Mouse (Mus musculus): ENCODE data around the gene Acvr1b.

Acvr1b gene

DNA sequence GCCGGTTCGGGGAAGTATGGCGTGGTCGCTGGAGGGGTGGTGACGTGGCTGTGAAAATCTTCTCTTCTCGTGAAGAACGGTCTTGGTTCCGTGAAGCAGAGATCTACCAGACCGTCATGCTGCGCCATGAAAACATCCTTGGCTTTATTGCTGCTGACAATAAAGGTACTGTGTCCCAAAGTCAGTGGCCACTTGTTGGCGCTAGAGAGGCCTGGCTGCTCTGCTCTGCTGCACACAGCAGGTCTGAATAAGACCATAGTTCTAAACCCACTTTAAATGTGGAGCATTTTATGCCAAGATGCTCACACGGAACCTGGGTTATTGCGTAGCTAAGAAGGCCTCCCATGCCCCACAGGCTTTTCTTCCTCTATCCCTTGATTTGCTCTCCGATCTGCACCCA lies 25.0 kb downstream of the Acvr1b start:
- peak in 1 of 2 experiments; percentile 55 for DNase-seq

DNA sequence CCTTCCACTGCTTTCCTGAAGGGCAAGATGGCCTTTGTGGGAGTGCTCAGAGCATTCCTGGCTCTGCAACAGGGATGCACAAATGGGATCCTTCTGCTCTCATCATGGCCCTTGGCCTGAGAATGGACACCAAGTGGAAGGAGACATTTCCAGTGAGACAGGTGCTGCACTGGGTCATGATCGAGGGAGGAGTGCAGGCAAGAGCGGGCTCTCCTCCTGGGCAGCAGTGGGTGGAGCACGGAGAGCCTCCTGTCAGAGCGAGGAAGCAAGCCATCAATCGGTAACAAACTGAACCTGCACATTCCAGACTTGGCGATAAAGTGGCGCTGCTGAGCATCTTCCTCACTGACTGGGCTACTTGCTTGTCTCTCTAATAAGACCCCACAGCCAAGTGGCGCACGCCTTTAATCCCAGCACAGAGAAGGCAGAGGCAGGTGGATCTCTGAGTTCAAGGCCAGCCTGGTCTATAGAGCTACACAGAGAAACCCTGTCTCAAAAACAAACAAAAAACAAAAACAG lies 27.0 kb downstream of the Acvr1b start:
- no peak for DNase-seq

DNA sequence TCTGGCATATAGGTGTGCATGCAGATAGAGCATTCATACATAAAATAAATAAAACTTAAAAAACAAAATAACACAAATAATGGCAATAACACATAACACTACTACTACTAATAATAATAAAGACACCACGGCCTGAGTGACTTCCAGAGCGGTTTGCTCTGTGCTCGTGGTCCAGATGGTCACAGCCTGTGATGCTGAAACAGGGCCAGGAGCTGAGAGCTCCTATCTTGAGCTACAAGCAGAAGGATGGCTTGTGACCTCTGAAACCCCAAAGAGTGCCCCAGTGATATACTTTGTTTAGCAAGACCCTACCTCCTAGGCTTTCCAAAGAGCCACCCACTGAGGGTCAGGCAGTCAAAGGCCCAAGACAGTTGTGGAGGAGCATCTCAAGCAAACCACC lies 27.5 kb downstream of the Acvr1b start:
- no peak for DNase-seq

DNA sequence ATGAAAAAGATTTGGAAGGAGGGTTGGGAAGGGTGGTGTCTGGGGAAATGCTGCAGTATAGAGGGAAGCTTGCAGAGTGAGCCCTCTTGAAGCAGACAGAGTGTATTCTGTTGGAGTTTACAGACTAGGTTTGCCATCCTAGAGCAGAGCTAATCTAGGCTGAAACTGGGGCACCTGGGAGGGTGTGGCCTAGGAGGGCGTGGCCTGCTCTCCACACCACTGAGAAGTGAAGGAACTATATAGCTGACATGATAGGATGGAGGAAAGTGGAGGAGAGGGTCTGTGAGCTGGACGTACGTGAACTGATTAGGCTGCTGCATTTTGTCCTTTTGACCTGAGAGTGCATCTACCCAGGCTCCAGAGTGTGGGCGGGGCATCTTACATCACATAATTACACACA lies 29.8 kb downstream of the Acvr1b start:
- DNase-seq, result no peak

DNA sequence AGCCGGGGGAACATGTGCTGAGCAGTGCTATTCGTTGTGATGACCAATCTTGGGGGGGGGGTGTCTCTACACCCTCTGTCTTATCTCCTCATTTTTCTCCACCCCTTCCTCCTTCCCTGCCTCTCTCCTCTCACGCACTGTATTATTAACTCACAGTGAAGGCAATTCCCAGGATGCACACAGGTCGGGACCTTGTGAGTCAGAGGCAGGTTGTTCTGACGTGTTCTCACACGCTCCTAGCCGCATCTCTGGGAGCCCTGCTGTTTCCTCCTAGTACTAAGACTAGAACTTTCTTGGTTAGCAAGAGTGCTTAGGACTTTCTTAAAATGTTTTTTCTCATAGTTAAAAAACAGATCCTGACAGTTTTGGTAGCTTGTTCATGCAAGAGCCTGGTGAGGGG lies 30.9 kb downstream of the Acvr1b start:
- no peak for DNase-seq

DNA sequence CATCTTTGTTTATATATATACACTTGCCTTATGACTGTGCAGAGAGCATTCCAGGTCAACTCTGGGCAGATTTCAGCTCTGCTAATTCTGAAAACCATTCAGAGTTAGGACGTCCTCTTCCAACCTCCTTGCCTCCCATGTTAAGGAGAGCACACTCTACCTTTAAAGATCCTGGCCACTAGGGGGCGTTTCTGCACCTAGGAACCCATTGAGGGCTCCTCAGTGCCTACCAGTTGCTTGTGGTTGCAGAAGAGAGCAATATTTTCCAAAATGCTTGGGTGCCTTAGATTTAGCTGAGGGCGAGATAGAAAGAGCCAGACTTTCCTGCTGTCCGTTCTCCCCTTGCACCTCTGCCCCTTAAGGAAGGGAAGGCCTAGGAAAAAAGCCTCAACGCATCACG lies 36.4 kb downstream of the Acvr1b start:
- peak; percentile 68 to 85 for DNase-seq

DNA sequence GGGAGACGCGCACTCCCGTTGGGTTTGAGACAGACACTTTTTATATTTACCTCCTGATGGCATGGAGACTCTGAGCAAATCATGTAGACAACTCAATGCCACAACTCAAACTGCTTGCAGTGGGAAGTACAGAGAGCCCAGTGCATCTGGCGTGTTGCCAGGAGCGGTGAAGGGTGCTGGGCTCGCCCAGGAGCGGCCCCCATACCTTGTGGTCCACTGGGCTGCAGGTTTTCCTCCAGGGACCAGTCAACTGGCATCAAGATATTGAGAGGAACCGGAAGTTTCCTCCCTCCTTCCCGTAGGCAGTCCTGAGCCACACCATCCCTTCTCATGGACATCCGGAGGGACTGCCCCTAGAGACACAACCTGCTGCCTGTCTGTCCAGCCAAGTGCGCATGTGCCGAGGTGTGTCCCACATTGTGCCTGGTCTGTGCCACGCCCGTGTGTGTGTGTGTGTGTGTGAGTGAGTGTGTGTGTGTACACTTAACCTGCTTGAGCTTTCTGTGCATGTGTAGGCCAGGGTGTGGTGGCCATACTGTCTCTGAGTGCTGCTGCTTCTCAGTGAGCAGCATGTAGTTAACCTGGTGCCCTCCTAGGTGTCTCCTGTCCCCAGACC lies 37.2 kb downstream of the Acvr1b start:
- DNase-seq, result peak in 1 of 2 experiments; percentile 46

DNA sequence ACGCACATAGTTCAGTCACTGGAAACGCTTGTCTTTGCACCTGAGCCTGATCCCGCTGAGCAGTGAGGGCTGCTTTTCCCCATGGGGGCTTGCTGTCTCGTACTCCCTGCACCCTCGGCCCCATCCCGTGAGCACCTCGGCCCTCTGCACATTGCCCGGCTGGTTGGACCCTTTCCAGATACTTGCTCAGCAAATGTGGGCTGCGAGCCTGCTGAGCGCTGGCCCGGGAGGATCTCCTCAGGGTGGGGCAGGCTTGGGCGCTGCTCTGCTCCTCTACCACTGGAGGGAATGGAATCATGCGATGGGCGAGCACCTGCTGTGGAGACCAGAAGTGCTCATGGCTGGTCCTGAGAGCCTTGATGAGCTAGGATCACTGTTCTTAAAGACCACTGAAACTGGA lies 38.6 kb downstream of the Acvr1b start:
- DNase-seq, result peak; percentile 91 to 92

DNA sequence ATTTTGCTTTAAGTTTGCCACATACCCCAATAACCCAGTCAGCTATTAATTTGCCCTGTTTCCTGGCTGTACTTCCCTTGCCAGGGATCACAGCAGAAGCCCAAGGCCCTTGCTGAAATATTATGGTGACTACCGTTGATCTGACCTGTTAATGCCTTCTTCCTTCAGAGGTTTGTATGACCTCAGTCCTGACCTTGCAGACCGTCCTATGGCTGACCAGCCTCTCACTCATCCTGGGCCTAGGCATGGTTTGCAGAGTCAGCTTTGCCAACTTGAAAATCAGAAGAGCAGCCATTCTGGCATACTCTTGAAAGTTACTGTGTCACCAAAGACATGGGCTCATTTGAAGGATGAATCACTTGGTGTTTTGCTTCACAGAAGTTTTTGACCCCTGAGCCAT lies 41.3 kb downstream of the Acvr1b start:
- no peak for DNase-seq

DNA sequence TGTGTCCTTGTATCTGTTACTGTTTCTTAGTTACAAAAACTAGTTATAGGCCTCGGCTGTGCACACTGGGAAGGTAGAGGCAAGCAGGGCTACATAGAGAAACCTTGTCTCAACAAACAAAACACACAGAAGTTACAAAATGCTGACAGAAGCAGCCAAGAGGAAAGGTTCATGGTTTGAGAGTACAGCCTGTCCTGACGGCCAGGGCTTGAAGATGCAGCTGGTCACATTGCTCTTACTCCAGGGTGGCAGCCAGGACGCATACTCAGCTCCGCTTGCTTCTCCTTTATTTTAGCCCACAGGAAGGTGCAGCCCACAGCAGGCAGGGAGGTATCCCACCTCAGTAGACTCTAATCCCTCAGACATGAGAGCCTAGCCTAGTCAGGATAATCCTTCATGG lies 42.2 kb downstream of the Acvr1b start:
- DNase-seq, result peak; percentile 56 to 67

DNA sequence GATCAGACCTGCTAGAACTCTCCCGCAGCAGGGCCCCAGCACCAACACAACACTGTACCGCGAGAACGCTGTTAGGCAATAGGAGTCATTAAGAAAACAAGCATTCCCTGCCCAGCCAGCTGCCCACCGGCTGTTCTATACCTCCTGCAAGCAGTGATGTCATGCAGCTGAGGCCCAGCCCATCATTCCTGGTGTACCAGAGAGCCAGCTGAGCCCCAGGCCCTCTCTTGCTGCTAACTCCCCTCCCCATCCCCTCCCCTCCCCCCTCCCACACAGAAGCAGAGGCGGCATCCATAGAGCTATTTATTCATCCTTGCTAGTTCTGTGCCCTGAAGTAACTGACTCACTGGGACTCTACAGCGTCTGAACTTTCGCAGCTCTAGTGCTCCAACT lies 47.0 kb downstream of the Acvr1b start:
- DNase-seq, result no peak

DNA sequence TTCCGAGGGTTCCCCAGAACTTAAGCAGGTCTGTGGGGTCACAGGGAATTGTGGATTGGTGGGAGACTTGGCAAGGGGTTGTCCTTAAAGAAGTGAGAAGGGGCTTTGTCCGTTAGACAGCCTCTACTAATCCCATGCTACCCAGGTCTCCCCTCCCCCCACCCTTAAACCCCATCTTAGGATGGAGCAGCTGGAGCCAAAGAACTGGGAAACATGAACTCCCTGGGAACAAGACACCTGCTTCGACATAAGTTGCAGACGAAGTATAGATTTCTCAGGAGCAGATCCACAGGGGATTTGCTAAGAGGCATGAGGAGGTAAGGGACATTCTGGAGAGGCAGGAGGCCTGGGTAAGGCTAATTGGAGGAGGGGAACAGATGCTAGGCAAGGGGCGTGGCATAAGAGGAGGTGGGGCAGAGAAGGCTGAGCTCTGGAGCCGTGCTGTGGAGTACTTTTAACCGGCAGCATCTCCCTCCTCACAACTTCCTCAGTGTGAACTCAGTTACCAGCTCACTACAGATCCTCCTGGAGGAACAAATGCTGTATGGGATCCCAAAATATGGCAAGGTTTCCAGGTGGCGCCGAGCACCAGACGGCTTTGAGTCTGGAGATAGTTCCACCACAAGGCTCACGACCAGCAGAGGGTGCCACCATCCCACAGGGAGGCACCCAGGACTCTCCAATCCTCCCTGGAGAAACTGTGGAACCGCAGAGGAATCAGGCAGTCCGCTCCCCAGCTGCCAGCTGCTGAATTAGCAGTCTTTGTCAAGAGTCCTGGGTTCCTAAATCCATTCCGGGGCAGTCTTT lies 47.6 kb downstream of the Acvr1b start:
- DNase-seq, result peak; percentile 92 to 98

DNA sequence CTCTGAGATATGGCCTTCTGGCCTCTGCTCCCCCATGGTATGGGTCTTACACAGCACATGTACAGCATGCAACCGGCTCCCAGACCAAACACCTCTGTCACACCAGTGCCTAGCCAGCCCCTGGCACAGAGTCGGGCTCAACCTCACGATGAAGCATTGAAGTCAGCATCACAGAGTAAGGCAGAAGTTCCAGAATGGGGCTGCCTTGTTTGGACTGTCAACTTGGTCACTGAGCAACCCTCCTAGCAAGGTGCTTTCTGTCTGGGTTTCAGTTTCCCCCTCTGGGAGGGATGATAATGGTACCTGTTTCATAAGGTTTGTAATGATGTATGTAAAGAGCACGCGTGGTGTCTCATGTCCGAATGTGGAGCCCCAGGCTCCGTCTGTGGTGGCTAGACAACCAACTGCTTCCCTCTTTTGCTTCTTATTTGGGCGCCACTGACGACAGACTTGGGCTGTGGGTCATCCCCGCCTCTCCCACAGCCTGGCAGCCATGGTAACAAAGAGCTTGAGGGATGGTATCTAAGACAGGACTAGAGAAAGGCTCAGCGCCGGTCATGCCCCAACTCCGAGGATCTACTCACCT lies 49.1 kb downstream of the Acvr1b start:
- no peak for DNase-seq

DNA sequence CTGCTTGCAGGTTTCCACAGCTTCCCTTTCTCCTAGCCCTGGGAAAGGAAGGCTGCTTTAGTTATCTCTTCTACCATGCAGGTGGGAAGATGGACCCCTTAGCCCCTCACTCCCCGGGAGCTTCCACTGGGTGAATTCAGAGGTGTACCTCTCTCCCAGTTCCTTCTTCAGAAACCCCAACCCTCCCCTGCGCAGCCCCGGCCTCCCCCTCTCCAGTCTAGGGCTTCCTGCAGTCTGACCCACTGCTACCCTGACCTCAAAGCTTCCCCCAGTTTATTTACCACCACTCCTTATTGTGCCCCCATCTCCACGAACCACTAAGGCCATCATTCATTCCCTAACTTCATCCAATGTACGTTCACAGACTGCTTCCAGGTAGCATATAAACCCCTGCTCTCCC lies 49.7 kb downstream of the Acvr1b start:
- no peak for DNase-seq

DNA sequence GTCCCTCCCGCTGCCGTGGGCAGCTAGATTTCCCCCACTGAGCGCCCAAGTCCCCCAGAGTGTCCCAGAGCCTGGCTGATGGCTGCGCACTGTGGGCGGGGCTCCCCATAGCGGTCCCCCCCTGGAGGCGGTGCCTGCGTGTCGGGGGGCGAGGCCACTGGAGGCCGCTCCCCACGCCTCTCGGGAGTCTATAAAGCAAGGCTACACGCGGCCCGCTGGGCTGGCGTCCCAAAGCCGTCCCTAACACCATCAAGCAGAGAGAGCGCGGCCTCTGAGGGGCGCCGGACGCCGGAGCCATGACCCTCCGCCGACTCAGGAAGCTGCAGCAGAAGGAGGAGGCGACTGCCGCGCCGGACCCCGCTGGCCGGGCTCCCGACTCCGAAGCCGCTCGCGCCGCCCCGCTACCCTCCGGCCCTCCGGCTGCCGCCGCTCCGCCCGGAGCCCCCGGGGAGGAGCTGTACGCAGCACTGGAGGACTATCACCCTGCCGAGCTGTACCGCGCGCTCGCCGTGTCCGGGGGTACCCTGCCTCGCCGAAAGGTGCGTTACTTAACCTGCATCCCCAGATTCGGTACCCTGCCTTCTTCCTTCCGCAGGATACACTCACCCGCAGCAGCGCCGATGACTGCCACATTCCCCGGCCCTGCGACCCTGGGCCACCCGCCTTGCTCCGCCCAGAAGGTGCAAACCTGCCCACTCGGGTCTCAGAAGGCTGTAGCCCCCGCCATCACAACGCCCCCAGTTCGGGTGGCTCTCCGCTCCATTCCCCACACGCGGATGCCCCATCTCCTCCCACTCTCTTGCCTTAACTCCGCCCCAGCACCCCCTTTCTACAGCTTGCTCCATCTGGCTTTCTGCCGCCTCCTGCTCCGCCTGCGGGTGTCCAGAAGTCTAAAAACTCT lies 50.4 kb downstream of the Acvr1b start, which contains the start of gene Grasp:
TSS of gene Grasp (plus strand) at position 183 of the 901 bp plus-strand sequence.
- DNase-seq, result peak; percentile 92 to 93

DNA sequence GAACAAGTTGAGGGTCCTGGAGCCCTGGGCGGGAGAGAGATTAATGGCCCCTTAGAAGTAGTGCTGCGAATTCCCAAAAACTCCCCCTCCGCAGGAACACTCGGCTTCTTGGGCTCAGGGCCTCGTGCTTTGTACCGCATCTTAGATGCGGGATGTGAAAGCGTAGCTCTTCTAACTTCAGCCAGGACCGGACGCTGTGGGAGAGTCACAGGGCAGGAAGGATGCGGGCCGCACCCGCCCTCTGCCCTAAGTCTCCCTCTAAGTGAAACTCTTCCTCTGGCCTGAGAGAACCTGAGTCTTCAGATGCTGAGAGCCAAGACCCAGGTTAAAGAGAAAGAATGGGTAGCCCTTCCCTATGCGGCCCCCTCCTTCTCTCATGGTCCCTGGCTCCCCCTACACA lies 51.1 kb downstream of the Acvr1b start:
- peak; percentile 60 to 61 for DNase-seq

DNA sequence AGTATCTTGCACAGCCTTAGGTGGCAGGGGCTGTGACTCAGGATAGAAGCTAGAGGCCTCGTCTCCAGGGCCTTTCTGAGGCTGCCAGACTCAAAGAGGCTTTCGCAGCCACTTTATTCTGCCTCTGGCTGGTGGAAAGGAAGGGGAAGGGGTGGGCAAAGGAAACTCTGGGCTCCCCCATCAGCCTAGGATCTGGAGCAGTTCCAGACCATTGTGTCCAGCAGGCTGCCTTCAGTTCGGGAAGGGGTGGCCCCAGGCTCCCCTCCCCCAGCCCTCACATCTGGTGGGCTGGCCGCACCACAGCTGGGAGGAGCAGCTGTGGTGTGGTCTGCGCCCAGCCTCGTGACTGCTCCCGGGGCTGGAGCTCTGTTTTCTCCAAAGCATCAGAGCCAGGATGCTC lies 54.1 kb downstream of the Acvr1b start:
- DNase-seq, result peak; percentile 85 to 88

DNA sequence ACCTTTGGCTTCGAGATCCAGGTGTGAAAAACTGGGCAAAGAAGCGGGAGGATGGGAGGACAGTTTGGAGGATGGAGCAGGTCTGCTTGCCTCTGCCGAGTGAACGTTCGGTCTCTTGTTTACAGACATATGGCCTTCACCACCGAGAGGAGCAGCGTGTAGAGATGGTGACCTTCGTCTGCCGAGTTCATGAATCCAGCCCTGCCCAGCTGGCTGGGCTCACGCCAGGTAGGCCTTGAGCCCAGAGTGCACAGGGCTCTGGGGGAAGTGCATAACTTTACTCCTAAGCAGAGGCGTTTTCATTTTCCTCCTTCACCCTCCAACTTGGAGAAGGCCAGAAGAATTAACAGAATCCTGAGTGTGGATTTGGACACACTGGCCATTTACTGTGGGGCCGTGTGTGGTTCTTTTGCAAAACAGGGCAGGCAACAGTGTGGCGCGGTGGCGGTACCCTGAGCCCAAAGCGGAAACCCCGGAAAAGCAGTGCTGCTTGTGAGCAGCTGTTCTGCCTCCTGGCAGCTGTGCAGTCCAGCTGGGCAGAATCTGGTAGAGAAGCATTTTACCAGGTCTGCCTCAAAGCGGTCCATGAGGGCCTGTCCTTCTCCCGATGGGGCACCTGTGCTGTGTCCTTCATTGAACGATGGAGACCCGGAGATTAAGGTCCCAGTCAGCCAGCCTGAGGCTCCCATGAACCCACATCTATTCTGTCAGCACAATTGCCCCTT lies 55.2 kb downstream of the Acvr1b start:
- peak; percentile 55 to 76 for DNase-seq

DNA sequence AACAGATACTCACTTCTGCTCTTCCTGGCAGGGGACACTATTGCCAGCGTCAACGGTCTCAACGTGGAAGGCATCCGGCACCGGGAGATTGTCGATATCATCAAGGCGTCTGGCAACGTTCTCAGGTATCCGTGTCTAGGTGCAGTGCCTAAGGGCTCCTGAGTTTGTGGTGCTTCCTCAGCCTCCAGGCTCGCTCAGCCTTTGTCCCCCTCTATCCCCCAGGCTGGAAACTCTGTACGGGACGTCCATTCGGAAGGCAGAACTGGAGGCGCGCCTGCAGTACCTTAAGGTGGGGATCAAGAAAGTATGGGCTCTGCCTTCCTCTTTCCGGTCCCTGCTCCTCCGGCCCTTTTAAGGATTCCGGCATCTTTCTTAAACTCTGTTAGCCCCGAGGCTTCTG lies 56.6 kb downstream of the Acvr1b start:
- DNase-seq, result no peak

DNA sequence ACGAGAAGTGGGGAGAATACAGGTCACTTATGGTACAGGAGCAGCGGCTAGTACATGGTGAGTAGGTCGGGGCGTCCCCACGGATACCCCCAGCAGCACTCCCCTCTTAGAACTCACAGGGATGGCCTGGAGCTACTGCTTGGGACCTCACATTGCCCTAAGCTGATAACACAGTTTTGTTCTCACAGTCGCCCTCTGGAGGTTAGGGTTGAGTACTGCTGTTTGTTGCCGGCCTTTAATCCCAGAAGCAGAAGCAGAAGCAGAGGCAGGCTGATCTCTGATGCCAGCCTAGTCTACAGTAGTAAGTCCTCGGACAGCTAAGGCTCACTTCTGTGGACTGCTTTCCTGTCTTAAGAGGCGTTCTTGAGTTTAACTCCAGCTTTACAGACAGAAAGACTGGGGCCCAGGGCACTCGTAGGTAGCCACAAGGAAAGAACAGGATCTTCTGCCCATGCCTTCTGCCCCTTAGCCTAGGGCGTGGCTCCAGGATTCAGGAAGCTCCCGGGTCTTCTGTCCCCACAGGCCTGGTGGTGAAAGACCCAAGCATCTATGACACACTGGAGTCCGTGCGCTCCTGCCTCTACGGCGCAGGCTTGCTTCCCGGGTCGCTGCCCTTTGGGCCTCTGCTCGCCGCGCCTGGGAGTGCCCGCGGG lies 57.3 kb downstream of the Acvr1b start:
- DNase-seq, result peak; percentile 45 to 66

DNA sequence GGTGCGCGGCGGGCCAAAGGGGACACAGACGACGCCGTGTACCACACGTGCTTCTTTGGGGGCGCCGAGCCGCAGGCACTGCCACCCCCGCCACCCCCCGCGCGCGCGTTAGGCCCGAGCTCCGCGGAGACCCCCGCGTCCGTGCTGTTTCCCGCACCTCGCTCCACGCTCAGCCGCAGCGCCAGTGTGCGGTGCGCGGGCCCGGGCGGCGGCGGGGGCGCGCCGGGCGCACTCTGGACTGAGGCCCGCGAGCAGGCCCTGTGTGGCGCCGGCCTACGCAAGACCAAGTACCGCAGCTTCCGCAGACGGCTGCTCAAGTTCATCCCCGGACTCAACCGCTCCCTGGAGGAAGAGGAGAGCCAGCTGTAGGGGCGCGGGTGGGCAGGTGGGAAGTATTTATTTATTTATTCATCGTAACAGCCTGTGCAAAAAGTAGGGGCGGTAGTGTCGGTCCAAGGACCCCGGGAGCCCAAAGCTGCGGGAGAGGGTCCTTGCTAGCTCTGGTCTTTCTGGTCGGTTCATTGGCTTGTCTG lies 57.8 kb downstream of the Acvr1b start:
- DNase-seq, result no peak
